16 mouse cellular contexts compared by ENCODE assay signal in genomic region chr1:180261857-180262570, GRCm38 (mm10). TPM values are rescaled to one million over a fixed set of nuclear protein-coding genes. Genes with fewer than 3 reads are reported as not detected.
DNase-seq lines count a peak whose midpoint lies in the region; ATAC-seq and TF ChIP-seq lines count a peak whose summit lies in the region.
"Had no signal": no experiment of that assay in that cellular context is flagged by ENCODE, and none has a peak within 500 bp of the region (broad histone marks: within the 10 kb centered on the region; RNA-seq: fewer than 3 reads in every experiment).

No protein-coding gene starts in this region.

- H3K4me3 ChIP-seq in heart, embryonic 13.5 days: no peak overlapping the region
- peak overlapping the region; percentile 20 to 25; a peak in 2 of 4 replicates for H3K4me3 ChIP-seq in liver, embryonic 14.5 days (ENCODE audit: insufficient read depth in 1 of 2, low read depth in 2 of 2, low read length in 2 of 2)
- H3K4me3 ChIP-seq in kidney, embryonic 14.5 days (ENCODE audit: low read length): no peak overlapping the region
- H3K4me3 ChIP-seq: embryonic facial prominence, embryonic 12.5 days; layer of hippocampus, adult 2 months had no signal

- no peaks in the 10 kb centered on the region for H3K36me3 ChIP-seq in heart, embryonic 13.5 days
- no peaks in the 10 kb centered on the region for H3K36me3 ChIP-seq in liver, embryonic 14.5 days (replicated peaks; ENCODE audit: control insufficient read depth, insufficient read depth, low read depth)
- H3K36me3 ChIP-seq in kidney, embryonic 14.5 days (ENCODE audit: control insufficient read depth, insufficient read depth, low read length): no peaks in the 10 kb centered on the region
- H3K36me3 ChIP-seq: embryonic facial prominence, embryonic 12.5 days had no signal

- peak; percentile 73 for TF ChIP-seq EP300 in liver, embryonic 14.5 days (IDR thresholded peaks at IDR 0.05; ENCODE audit: low read depth)

- H3K4me1 ChIP-seq in heart, embryonic 13.5 days: peaks cover 32% of the 10 kb centered on the region
- peaks cover 51 to 61% of the 10 kb centered on the region in 2 experiments for H3K4me1 ChIP-seq in liver, embryonic 14.5 days (replicated peaks; ENCODE audit: control insufficient read depth in 2 of 2, insufficient read depth in 2 of 2, low read length in 1 of 2)
- H3K4me1 ChIP-seq in kidney, embryonic 14.5 days (ENCODE audit: control insufficient read depth, insufficient read depth, low read length): peaks cover 3% of the 10 kb centered on the region; the same call in 1 of the 2 replicates

- intact Hi-C loops in heart, postnatal 36 days (cut with DNase I): no loop called here
- intact Hi-C loops in left cerebral cortex, postnatal 25 days (cut with DNase I): no loop called here

- no peak overlapping the region for H3K9ac ChIP-seq in heart, embryonic 13.5 days
- peak overlapping the region; percentile 32; the same call in 1 of the 2 replicates for H3K9ac ChIP-seq in liver, embryonic 14.5 days (replicated peaks)
- no peak overlapping the region for H3K9ac ChIP-seq in kidney, embryonic 14.5 days (ENCODE audit: low read depth, low read length)
- H3K9ac ChIP-seq: embryonic facial prominence, embryonic 12.5 days had no signal

- TF ChIP-seq CTCF in liver, embryonic 14.5 days (IDR thresholded peaks at IDR 0.05; ENCODE audit: low read depth): no peak

- peaks cover 29% of the 10 kb centered on the region for H3K27me3 ChIP-seq in heart, embryonic 13.5 days (replicated peaks)
- no peaks in the 10 kb centered on the region for H3K27me3 ChIP-seq in liver, embryonic 14.5 days (ENCODE audit: control insufficient read depth, insufficient read depth, low read length)
- H3K27me3 ChIP-seq in kidney, embryonic 14.5 days (ENCODE audit: control insufficient read depth, insufficient read depth, low read length): no peaks in the 10 kb centered on the region

- no peak for ATAC-seq in heart, embryonic 13.5 days (ENCODE audit: extremely low read depth, insufficient number of reproducible peaks, low FRiP score, low TSS enrichment)
- peak; percentile 86 for ATAC-seq in liver, embryonic 14.5 days (ENCODE audit: insufficient read depth)
- ATAC-seq in kidney, embryonic 14.5 days (ENCODE audit: low FRiP score, low TSS enrichment): no peak

- no peaks in the 10 kb centered on the region for H3K9me3 ChIP-seq in heart, embryonic 13.5 days
- H3K9me3 ChIP-seq in liver, embryonic 14.5 days (ENCODE audit: control insufficient read depth, low read length): no peaks in the 10 kb centered on the region
- no peaks in the 10 kb centered on the region for H3K9me3 ChIP-seq in kidney, embryonic 14.5 days (ENCODE audit: control insufficient read depth, low read length)
- H3K9me3 ChIP-seq: embryonic facial prominence, embryonic 12.5 days had no signal

- DNase-seq in heart, postnatal 36 days: no peak
- DNase-seq in MEL-GATA-1-ER (ENCODE audit: extremely low read depth, low read depth): peak; percentile 71
- peak; percentile 78 for DNase-seq in c-Kit-positive CD71-positive TER-119-positive erythroid progenitor cells, embryonic 14.5 days (ENCODE audit: low spot score)
- peak; percentile 64 to 74 (median 64) for DNase-seq in liver, embryonic 14.5 days (ENCODE audit: low read depth in 3 of 3, low spot score in 3 of 3)
- no peak for DNase-seq in left cerebral cortex, postnatal 25 days (ENCODE audit: low spot score in 2 of 2)
- no peak for DNase-seq in adrenal gland, postnatal 14 days
- DNase-seq: adrenal gland, postnatal 36 days; cerebellum, adult 18-20 months; heart, postnatal 4 days; kidney, adult 9 months; retina, postnatal 1 day; thymus, postnatal 14 days had no signal

- WGBS in heart, embryonic 13.5 days: 50% methylated on average over 8 of the region's 8 CpGs
- WGBS in liver, embryonic 14.5 days (ENCODE audit: insufficient replicate concordance): 26% methylated on average over 8 of the region's 8 CpGs
- 79% methylated on average over 8 of the region's 8 CpGs for WGBS in kidney, embryonic 14.5 days

- H3K27ac ChIP-seq in heart, embryonic 13.5 days (replicated peaks): peak overlapping the region; percentile 43; the same call in 1 of the 2 replicates
- peak overlapping the region; percentile 68 for H3K27ac ChIP-seq in liver, embryonic 14.5 days
- no peak overlapping the region for H3K27ac ChIP-seq in kidney, embryonic 14.5 days (ENCODE audit: low read depth, low read length)
- H3K27ac ChIP-seq: embryonic facial prominence, embryonic 12.5 days; layer of hippocampus, adult 2 months had no signal

- H3K4me2 ChIP-seq in heart, embryonic 13.5 days: no peak overlapping the region
- H3K4me2 ChIP-seq in liver, embryonic 14.5 days (ENCODE audit: low read depth): peak overlapping the region; percentile 68
- H3K4me2 ChIP-seq in kidney, embryonic 14.5 days (replicated peaks; ENCODE audit: low read depth, low read length): no peak overlapping the region
- H3K4me2 ChIP-seq: embryonic facial prominence, embryonic 12.5 days had no signal

RNA-seq across cellular contexts. Expression of gene Psen2, which starts 1.2 kb away (rescaled TPM):
- 15.8 and 17.3 TPM in 2 replicates for polyA plus RNA-seq in heart, embryonic 13.5 days (2015; fragmentation: Nextera tagmentation; extraction: Ambion mirVana)
- 10 to 100 TPM; 13.2 to 15.8 TPM for total RNA-seq in heart, postnatal 36 days (2021)
- 15.9 and 18.2 TPM in 2 replicates for polyA plus RNA-seq in liver, embryonic 14.5 days (2012; rRNA removed)
- 19.9 and 21.7 TPM in 2 replicates for polyA plus RNA-seq in liver, embryonic 14.5 days (2014; fragmentation: Nextera tagmentation; extraction: Ambion mirVana)
- 15.4 and 17.1 TPM in 2 replicates for polyA plus RNA-seq in kidney, embryonic 14.5 days (2014; fragmentation: Nextera tagmentation; extraction: Ambion mirVana)
- total RNA-seq in left cerebral cortex, postnatal 25 days (2021): 10 to 100 TPM; 18.1 to 21.6 TPM
- total RNA-seq in adrenal gland, postnatal 14 days (2021): 26.6 and 30.4 TPM in 2 replicates

Comparison
In these comparisons a context has a peak if more than half of its experiments do, and no peak if none do; other contexts are left out.
1. H3K4me3 ChIP-seq: peak in liver, embryonic 14.5 days (2 of 2); none in heart, embryonic 13.5 days (single experiment) and kidney, embryonic 14.5 days (single experiment).
2. DNase-seq: peak in MEL-GATA-1-ER (single experiment), c-Kit-positive CD71-positive TER-119-positive erythroid progenitor cells, embryonic 14.5 days (single experiment) and liver, embryonic 14.5 days (3 of 3); none in heart, postnatal 36 days (0 of 2), left cerebral cortex, postnatal 25 days (0 of 2) and adrenal gland, postnatal 14 days (single experiment).